Mouse (Mus musculus): Measurements from ENCODE around the gene Zscan26.
"Not testable (repeated sequence)": the region's sequence is repeated elsewhere in the genome, so short reads cannot be mapped to it uniquely, and the experiment has no call there.

Gene Zscan26

DNA sequence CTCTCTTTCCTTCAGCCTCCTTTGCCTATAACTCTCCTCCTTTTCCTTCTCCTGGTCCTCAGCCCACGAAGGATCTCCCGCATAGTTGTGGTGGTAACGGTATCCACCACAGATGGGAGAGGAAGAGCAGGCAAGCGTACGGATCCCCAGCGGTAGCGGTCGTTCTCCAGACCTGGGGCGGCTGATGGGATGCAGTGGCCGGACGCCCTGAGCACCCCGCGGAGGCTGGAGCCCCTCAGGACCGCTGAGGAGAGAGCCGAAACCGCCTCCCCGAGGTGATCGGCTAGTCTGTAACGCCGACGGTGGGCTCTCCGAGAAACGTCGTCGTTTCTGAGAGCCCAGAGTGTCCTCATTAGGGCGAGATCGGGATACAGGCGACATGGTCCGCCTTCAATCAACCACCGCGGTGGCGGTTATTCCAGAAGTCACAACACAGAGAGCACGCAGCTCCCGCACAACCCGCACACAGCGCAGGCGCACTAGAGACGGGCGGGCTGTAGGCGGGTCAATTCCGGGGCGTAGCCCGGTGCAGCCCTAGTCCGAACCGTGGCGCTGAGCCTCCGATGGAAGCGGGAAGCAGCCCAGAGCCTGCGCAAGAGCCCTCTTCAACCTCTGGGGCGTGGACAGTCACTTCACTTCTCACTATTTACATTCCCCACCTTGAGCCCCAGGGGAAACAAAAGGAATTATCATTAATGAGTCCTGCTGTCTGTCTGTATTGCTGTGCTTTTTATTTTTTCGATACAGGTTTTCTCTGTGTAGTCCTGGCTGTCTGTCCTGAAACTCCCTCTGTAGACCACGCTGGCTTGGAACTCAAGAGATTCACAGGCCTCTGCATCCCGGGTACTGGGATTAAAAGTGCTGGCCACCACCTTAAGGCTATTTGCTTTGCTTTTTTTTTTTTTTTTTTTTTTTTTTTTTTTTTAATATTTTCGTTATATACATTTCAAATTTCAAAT, 14.8 kb upstream of the Zscan26 start, which contains the start of gene Nkapl:
Nkapl (minus strand) TSS at position 449 of the 959 bp plus-strand sequence.
- no peaks in the 10 kb centered on the region for H3K9me3 ChIP-seq (ENCODE audit: low read length)
- H3K36me3 ChIP-seq (ENCODE audit: insufficient read depth, low read length), result no peaks in the 10 kb centered on the region
- H3K4me1 ChIP-seq (replicated peaks; ENCODE audit: low read depth, low read length), result peaks cover 19% of the 10 kb centered on the region
- peak within 1 kb of the TSS; percentile 86 for H3K4me3 ChIP-seq (replicated peaks; ENCODE audit: low read length)
- TF ChIP-seq POU5F1 (IDR thresholded peaks at IDR 0.05; ENCODE audit: borderline replicate concordance, low read length), result no peak
- TF ChIP-seq CTCF (conservative IDR thresholded peaks at IDR 0.05; ENCODE audit: low read length), result no peak
- TF ChIP-seq NANOG (IDR thresholded peaks at IDR 0.05; ENCODE audit: borderline replicate concordance, low read length), result no peak
- H3K27me3 ChIP-seq (ENCODE audit: insufficient read depth, low read length), result peaks cover 62% of the 10 kb centered on the region

DNA sequence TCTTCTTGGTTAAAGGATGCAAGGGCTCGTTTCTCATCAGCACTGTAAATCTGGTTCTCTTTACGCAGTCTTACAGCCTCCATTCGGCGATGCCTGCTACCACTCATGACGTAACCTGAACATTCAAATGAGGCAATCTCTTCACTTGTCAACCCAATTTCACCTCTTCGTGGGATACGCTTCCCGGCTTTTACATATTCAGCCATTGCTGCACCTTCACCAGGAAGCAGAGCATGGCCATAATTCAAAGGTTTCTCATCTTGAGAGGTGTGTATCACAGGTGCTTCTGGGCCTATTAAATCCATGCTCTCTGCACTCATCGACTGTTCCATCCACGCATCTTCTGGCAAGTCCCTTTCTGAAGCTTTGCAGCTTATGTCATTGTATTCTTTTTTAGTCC, 13.8 kb upstream of the Zscan26 start:
- H3K9me3 ChIP-seq (ENCODE audit: low read length), result no peaks in the 10 kb centered on the region
- H3K4me1 ChIP-seq (replicated peaks; ENCODE audit: low read depth, low read length), result peaks cover 27% of the 10 kb centered on the region
- peaks cover 54% of the 10 kb centered on the region for H3K27me3 ChIP-seq (ENCODE audit: insufficient read depth, low read length)
- H3K4me3 ChIP-seq (replicated peaks; ENCODE audit: low read length), result no peak overlapping the region
- no peaks in the 10 kb centered on the region for H3K36me3 ChIP-seq (ENCODE audit: insufficient read depth, low read length)
- no peak for TF ChIP-seq NANOG (IDR thresholded peaks at IDR 0.05; ENCODE audit: borderline replicate concordance, low read length)
- TF ChIP-seq CTCF (conservative IDR thresholded peaks at IDR 0.05; ENCODE audit: low read length), result no peak
- no peak for TF ChIP-seq POU5F1 (IDR thresholded peaks at IDR 0.05; ENCODE audit: borderline replicate concordance, low read length)

DNA sequence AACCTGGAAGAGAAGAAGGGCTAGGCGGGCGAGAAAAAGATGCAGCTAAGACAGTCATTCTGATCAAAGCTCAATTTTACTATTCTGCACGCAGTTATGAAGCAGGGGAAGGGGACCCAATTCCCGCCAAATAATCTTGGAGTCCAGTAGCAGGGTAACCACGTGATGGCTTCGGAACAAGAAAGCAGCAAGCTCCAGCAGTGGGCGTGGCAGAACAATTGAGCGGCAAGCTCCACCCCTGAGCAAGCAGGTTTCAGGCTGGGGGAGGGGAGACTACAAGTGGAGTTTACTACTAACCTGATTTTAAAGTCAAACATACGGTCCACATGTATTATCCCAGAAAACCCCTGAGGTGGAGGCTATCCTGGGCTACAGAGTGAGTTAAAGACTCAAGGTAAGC, 9.0 kb upstream of the Zscan26 start:
- H3K36me3 ChIP-seq (ENCODE audit: insufficient read depth, low read length); H3K4me3 ChIP-seq (replicated peaks; ENCODE audit: low read length); H3K9me3 ChIP-seq (ENCODE audit: low read length): not testable (repeated sequence)
- Histone ChIP-seq H3K27me3 (ENCODE audit: insufficient read depth, low read length) (peaks cover 20% of the 10 kb centered on the region), H3K4me1 (replicated peaks; ENCODE audit: low read depth, low read length) (peaks cover 18% of the 10 kb centered on the region)

DNA sequence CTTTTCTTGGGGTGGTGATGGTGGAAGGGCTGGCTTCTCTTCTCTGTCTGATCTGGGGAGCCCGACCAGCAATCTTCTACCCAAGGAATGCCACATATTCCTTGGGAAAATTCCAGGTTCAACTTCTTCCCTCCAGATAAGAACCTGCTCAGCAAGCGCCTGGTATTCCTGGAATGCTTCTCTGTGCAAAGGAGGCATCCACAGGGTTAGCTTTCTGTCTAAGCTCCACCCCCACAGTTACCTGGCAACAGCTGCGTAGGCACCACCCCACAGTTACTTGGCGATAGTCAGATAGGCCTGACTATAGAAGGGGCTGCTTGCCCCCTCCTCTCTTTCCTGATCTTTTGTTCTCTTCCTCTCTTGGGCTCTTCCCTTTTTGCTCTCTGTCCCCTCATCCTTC, 2.8 kb upstream of the Zscan26 start:
- H3K36me3 ChIP-seq (ENCODE audit: insufficient read depth, low read length), result peaks cover 5% of the 10 kb centered on the region
- no peaks in the 10 kb centered on the region; the same call in 1 of the 2 replicates for H3K27me3 ChIP-seq (ENCODE audit: insufficient read depth, low read length)
- H3K4me3 ChIP-seq (replicated peaks; ENCODE audit: low read length), result no peak overlapping the region
- no peaks in the 10 kb centered on the region for H3K9me3 ChIP-seq (ENCODE audit: low read length)
- peaks cover 26% of the 10 kb centered on the region for H3K4me1 ChIP-seq (replicated peaks; ENCODE audit: low read depth, low read length)
- no peak for TF ChIP-seq CTCF (conservative IDR thresholded peaks at IDR 0.05; ENCODE audit: low read length)
- no peak for TF ChIP-seq NANOG (IDR thresholded peaks at IDR 0.05; ENCODE audit: borderline replicate concordance, low read length)
- no peak for TF ChIP-seq POU5F1 (IDR thresholded peaks at IDR 0.05; ENCODE audit: borderline replicate concordance, low read length)

DNA sequence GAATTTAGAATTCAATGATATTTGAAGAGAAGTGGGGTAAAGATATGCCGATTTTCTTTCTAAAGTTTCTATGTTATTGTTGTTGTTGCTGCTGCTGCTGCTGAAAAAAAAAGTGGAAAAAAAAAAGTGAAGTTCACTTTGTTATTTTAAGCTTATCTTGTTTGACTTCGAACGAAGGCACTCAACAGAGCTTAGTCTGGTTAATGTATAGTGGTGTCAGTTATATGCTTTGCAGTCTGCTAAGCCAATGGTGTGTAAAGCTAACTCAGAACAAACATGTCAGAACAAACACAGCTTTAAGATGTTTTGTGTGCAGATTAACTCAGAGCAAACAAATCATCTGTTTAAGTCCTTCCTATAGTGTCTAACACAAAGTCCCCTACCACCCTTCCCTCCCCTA, 603 bp upstream of the Zscan26 start:
- TF ChIP-seq POU5F1 (IDR thresholded peaks at IDR 0.05; ENCODE audit: borderline replicate concordance, low read length), result no peak
- TF ChIP-seq NANOG (IDR thresholded peaks at IDR 0.05; ENCODE audit: borderline replicate concordance, low read length), result no peak
- TF ChIP-seq CTCF (conservative IDR thresholded peaks at IDR 0.05; ENCODE audit: low read length), result no peak
- Histone ChIP-seq H3K9me3 (ENCODE audit: low read length) (no peaks in the 10 kb centered on the region), H3K4me3 (replicated peaks; ENCODE audit: low read length) (no peak overlapping the region), H3K27me3 (ENCODE audit: insufficient read depth, low read length) (no peaks in the 10 kb centered on the region; the same call in 1 of the 2 replicates), H3K36me3 (ENCODE audit: insufficient read depth, low read length) (peaks cover 24% of the 10 kb centered on the region), H3K4me1 (replicated peaks; ENCODE audit: low read depth, low read length) (peaks cover 27% of the 10 kb centered on the region)

DNA sequence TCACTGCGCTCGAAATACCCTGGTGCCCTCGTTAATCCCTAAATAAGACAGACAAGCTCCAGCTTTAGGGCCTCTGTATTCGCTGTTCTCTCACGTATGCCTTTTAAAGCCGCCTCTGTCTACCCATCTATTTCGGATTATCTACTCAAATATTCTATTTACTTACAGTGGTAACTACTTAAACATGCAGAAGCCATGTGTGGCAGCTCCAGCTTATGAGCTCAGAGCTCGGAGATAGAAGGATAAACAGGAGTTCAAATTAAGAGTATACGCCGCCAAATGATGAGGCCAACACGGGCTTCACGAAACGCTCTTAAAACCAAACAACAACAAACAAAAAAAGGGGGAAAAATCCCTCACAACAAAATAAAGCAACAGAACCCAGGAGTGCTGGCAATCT, 488 bp downstream of the Zscan26 start:
- Histone ChIP-seq H3K27me3 (ENCODE audit: insufficient read depth, low read length) (no peaks in the 10 kb centered on the region), H3K36me3 (ENCODE audit: insufficient read depth, low read length) (peaks cover 34% of the 10 kb centered on the region), H3K4me1 (replicated peaks; ENCODE audit: low read depth, low read length) (peaks cover 37% of the 10 kb centered on the region), H3K9me3 (ENCODE audit: low read length) (no peaks in the 10 kb centered on the region), H3K4me3 (replicated peaks; ENCODE audit: low read length) (peak overlapping the region; percentile 91)
- TF ChIP-seq POU5F1 (IDR thresholded peaks at IDR 0.05; ENCODE audit: borderline replicate concordance, low read length), result no peak
- TF ChIP-seq NANOG (IDR thresholded peaks at IDR 0.05; ENCODE audit: borderline replicate concordance, low read length), result no peak
- TF ChIP-seq CTCF (conservative IDR thresholded peaks at IDR 0.05; ENCODE audit: low read length), result no peak

DNA sequence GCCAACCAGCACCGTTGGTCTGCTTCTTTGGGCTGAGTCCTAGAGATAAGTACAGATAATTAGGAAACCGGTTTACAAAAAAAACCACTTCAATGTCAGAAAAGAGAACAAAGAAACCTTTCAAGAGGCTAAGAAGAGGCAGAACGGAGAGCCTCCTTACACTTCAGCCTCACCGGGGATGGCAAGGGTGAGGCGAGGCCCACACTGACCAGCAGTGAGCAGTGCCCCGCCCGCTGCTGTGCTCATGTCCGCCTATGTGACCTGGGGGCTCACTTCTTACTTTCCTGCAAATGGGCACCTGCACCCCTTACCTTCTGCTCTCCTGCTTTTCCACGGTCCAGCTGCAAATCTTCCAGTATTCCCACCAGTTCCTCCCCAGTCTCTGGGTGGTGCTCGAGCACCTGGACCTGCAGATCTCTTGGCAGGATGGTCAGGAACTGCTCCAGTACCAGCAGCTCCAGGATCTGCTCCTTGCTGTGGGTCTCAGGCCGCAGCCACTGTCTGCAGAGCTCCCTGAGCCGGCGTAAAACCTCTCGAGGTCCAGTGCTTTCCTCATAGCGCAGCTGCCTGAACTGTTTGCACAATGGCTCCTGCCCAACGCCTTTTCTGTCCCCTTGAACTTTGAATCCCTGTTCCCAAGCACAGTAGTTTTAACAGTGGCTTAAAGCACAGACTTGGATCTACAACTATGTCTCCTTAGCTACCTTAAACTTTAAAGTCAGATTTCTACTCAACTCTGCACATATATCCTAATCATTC, 5.5 kb downstream of the Zscan26 start:
- Histone ChIP-seq H3K36me3 (ENCODE audit: insufficient read depth, low read length) (peaks cover 83% of the 10 kb centered on the region), H3K9me3 (ENCODE audit: low read length) (no peaks in the 10 kb centered on the region), H3K4me3 (replicated peaks; ENCODE audit: low read length) (no peak overlapping the region; the same call in 1 of the 2 replicates), H3K4me1 (replicated peaks; ENCODE audit: low read depth, low read length) (peaks cover 27% of the 10 kb centered on the region), H3K27me3 (ENCODE audit: insufficient read depth, low read length) (no peaks in the 10 kb centered on the region)
- no peak for TF ChIP-seq NANOG (IDR thresholded peaks at IDR 0.05; ENCODE audit: borderline replicate concordance, low read length)
- TF ChIP-seq CTCF (conservative IDR thresholded peaks at IDR 0.05; ENCODE audit: low read length), result no peak
- no peak for TF ChIP-seq POU5F1 (IDR thresholded peaks at IDR 0.05; ENCODE audit: borderline replicate concordance, low read length)

DNA sequence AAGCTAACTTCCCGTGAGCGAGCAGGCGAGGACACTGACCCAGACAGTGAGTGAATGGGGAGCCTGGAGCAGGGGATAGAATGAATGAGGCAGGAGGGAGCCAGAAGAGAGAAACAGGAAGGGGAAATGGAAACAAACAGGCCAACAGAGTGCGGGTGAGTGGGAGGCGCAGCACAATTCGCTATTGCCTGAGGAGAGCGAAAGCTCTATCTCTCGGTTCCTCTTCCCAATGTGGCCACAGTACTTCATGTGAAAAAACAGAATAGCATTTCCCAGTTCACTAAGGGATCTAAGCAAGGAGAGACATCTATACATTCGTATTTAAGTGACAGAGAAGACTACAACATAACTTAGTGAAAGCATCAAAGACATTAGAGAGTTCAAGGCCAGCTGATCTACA, 6.7 kb downstream of the Zscan26 start:
- TF ChIP-seq CTCF (conservative IDR thresholded peaks at IDR 0.05; ENCODE audit: low read length) (no peak), NANOG (IDR thresholded peaks at IDR 0.05; ENCODE audit: borderline replicate concordance, low read length) (no peak), POU5F1 (IDR thresholded peaks at IDR 0.05; ENCODE audit: borderline replicate concordance, low read length) (no peak)
- H3K4me3 ChIP-seq (replicated peaks; ENCODE audit: low read length), result no peak overlapping the region
- H3K9me3 ChIP-seq (ENCODE audit: low read length), result no peaks in the 10 kb centered on the region
- peaks cover 88% of the 10 kb centered on the region for H3K36me3 ChIP-seq (ENCODE audit: insufficient read depth, low read length)
- H3K4me1 ChIP-seq (replicated peaks; ENCODE audit: low read depth, low read length), result peaks cover 18% of the 10 kb centered on the region
- H3K27me3 ChIP-seq (ENCODE audit: insufficient read depth, low read length), result no peaks in the 10 kb centered on the region

All from E14TG2a.4 (cell line).